In genomic region chr2:120991196-120991595, GRCm38 (mm10) we compare ENCODE assay signal across 17 mouse cellular contexts. TPM values are rescaled to one million over a fixed set of nuclear protein-coding genes. Genes with fewer than 3 reads are reported as not detected.
"Had no signal": no experiment of that assay in that cellular context is flagged by ENCODE, and none has a peak within 500 bp of the region (broad histone marks: within the 10 kb centered on the region; RNA-seq: fewer than 3 reads in every experiment).

No protein-coding gene starts in this region.

- ATAC-seq: liver, postnatal 0 days; lung, postnatal 0 days; midbrain, embryonic 15.5 days had no signal

- DNase-seq: kidney, adult 18-20 months; kidney, adult 9 months; kidney, postnatal 14 days; layer of hippocampus, postnatal 36 days; liver, postnatal 0 days; lung, embryonic 14.5 days; right cerebral cortex, adult 18-20 months; right cerebral cortex, postnatal 14 days; right cerebral cortex, postnatal 4 days; thymus, postnatal 25 days had no signal

RNA-seq across cellular contexts. Expression of gene Epb42, which starts 45.7 kb away (rescaled TPM):
- total RNA-seq: layer of hippocampus, adult 8-10 months; layer of hippocampus, postnatal 10 days; layer of hippocampus, postnatal 36 days; left cerebral cortex, adult 2 months; left cerebral cortex, postnatal 10 days; left cerebral cortex, postnatal 36 days had no signal
